Mouse (Mus musculus) myocyte (in vitro differentiated cells): ENCODE measurements around the gene Mia.

Experiments used
- CEBPB ChIP-seq: IDR thresholded peaks from 2 replicates; pipeline ENCODE4 v1.6.1; 2011; ENCODE audit warnings: mild to moderate bottlenecking, moderate library complexity; ENCODE audit not compliant: poor library complexity, insufficient read depth, severe bottlenecking
- E2F4 ChIP-seq: IDR thresholded peaks from one replicate; pipeline ENCODE4 v1.6.1; 2011; ENCODE audit warnings: mild to moderate bottlenecking, control low read depth, moderate library complexity; ENCODE audit not compliant: insufficient read depth
- MAX ChIP-seq: IDR thresholded peaks from one replicate; pipeline ENCODE4 v1.6.1; 2011; ENCODE audit warnings: low read depth, mild to moderate bottlenecking, control low read depth
- MYOD1 ChIP-seq, 3 experiments: IDR thresholded peaks; one replicate each; pipeline ENCODE4 v1.6.1; 2011; ENCODE audit warnings: control low read depth in 2 of 3, low read depth in 2 of 3, mild to moderate bottlenecking in 2 of 3, moderate library complexity in 1 of 3; ENCODE audit not compliant: insufficient read length in 2 of 3, control insufficient read depth in 1 of 3
- MYOG ChIP-seq, 3 experiments: IDR thresholded peaks; one replicate each; pipeline ENCODE4 v1.6.1; 2011; ENCODE audit warnings: control low read depth in 2 of 3, low read depth in 2 of 3, mild to moderate bottlenecking in 2 of 3; ENCODE audit not compliant: insufficient read length in 2 of 3, control insufficient read depth in 1 of 3, insufficient read depth in 1 of 3
- POLR2A ChIP-seq: IDR thresholded peaks from one replicate; pipeline ENCODE4 v1.6.1; 2011; ENCODE audit warnings: low read depth, mild to moderate bottlenecking, control low read depth, moderate library complexity; ENCODE audit not compliant: insufficient read length
- POLR2AphosphoS2 ChIP-seq: IDR thresholded peaks from one replicate; pipeline ENCODE4 v1.6.1; 2011; ENCODE audit warnings: low read depth, control low read depth; ENCODE audit not compliant: insufficient read length
- REST ChIP-seq: IDR thresholded peaks from one replicate; pipeline ENCODE4 v1.6.1; 2011; ENCODE audit warnings: mild to moderate bottlenecking, control low read depth, moderate library complexity; ENCODE audit not compliant: insufficient read depth, insufficient read length
- SRF ChIP-seq: IDR thresholded peaks from one replicate; pipeline ENCODE4 v1.6.1; 2011; ENCODE audit warnings: low read depth; ENCODE audit not compliant: control insufficient read depth, insufficient read length
- TCF12 ChIP-seq: IDR thresholded peaks from one replicate; pipeline ENCODE4 v1.6.1; 2011; ENCODE audit warnings: mild to moderate bottlenecking, control low read depth; ENCODE audit not compliant: poor library complexity, insufficient read depth, severe bottlenecking
- TCF3 ChIP-seq: IDR thresholded peaks from one replicate; pipeline ENCODE4 v1.6.1; 2011; ENCODE audit warnings: low read depth, control low read depth; ENCODE audit not compliant: insufficient read length
- USF1 ChIP-seq: IDR thresholded peaks from one replicate; pipeline ENCODE4 v1.6.1; 2011; ENCODE audit warnings: low read depth, mild to moderate bottlenecking, control low read depth, moderate library complexity

DNA sequence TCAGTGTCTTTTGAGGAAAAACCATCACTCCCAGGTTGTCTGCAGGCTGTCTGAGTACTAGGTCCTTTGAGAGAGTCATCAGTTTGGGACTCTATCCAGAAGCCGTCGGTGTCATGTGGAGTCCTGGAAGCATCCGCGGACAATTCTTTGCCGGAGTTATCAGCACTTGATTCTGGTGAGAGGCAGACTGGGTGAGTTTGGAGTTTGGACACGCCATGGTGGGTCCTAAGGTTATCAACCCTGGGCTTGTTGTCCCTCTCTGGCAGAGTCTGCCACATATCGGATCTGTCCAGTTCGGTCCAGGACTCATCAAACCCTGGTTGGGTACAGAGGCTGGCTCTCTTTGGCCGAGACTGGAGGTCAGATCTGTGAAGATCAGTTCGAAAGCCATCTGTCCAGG, 46.7 kb upstream of the Mia start:
- TF ChIP-seq MAX (no peak), POLR2A (no peak), TCF12 (no peak), E2F4 (no peak), TCF3 (no peak), MYOD1 (IDR thresholded peaks at IDR 0.05; ENCODE audit: control insufficient read depth in 1 of 3, insufficient read length in 2 of 3, low read depth in 2 of 3) (no peak), MYOG (IDR thresholded peaks at IDR 0.05; ENCODE audit: control insufficient read depth in 1 of 3, insufficient read depth in 1 of 3, insufficient read length in 2 of 3, low read depth in 2 of 3) (no peak), REST (no peak), CEBPB (no peak), POLR2AphosphoS2 (no peak), SRF (no peak), USF1 (no peak)
